Mouse (Mus musculus): ENCODE results near the gene Naa80.

- TF ChIP-seq POLR2A (IDR thresholded peaks at IDR 0.05; ENCODE audit: borderline replicate concordance, low read depth, low read length): no peak
- no peak for TF ChIP-seq CTCF (IDR thresholded peaks at IDR 0.05; ENCODE audit: low read depth, low read length)
Observed at GRCm38 (mm10) chr9:107556346-107556745, 22.3 kb upstream of the Naa80 start.

Measured in bone marrow macrophage, adult 2 months (primary cell).